Mouse (Mus musculus) midbrain, embryonic 12.5 days (tissue): Measurements from ENCODE around the gene Hectd2. TPM values are rescaled to one million over a fixed set of nuclear protein-coding genes. Genes with fewer than 3 reads are reported as not detected.

ENCODE experiments used
- ATAC-seq: fragments of 200-750 bp; cut with Nextera tagmentation; 2 replicates; pipeline ENCODE4 v1.8.0; 2017; ENCODE audit warnings: low read depth, moderate TSS enrichment, moderate library complexity; ENCODE audit not compliant: low FRiP score
- H3K27ac ChIP-seq: fragments of 300-500 bp; sonication (generic); replicated peaks from 2 replicates; pipeline ENCODE4 v1.5.1; 2016; ENCODE audit warnings: mild to moderate bottlenecking
- H3K27me3 ChIP-seq: fragments of 300-500 bp; sonication (generic); 2 replicates; pipeline ENCODE4 v1.6.1; 2016; ENCODE audit warnings: mild to moderate bottlenecking
- H3K36me3 ChIP-seq: fragments of 300-500 bp; sonication (generic); 2 replicates; pipeline ENCODE4 v1.6.1; 2016
- H3K4me1 ChIP-seq: fragments of 300-500 bp; sonication (generic); 2 replicates; pipeline ENCODE4 v1.6.1; 2016
- H3K4me2 ChIP-seq: fragments of 300-500 bp; sonication (generic); replicated peaks from 2 replicates; pipeline ENCODE4 v1.6.1; 2016; ENCODE audit warnings: mild to moderate bottlenecking, moderate library complexity
- H3K4me3 ChIP-seq: fragments of 300-500 bp; sonication (generic); 2 replicates; pipeline ENCODE4 v1.5.1; 2016; ENCODE audit warnings: mild to moderate bottlenecking
- H3K9ac ChIP-seq: fragments of 300-500 bp; sonication (generic); replicated peaks from 2 replicates; pipeline ENCODE4 v1.6.1; 2016; ENCODE audit warnings: mild to moderate bottlenecking, moderate library complexity
- H3K9me3 ChIP-seq: fragments of 300-500 bp; sonication (generic); 2 replicates; pipeline ENCODE4 v1.6.1; 2016; ENCODE audit warnings: mild to moderate bottlenecking
- WGBS: fragments of 180-500 bp; shearing (Covaris S2); methylation state at CpG from one replicate; pipeline ENCODE4 v1.1.7; 2016; 5-methylcytosine and 5-hydroxymethylcytosine counted together
- polyA plus RNA-seq: library from polyadenylated mRNA; unstranded; fragments of >200 nt; fragmentation: Nextera tagmentation; extraction: Ambion mirVana; gene quantifications from 2 replicates; pipeline ENCODE4 v1.2.1, GENCODE M21; 2016

Hectd2 gene
- polyA plus RNA-seq, 1 experiment from 2014 or later: 6.6 TPM

DNA sequence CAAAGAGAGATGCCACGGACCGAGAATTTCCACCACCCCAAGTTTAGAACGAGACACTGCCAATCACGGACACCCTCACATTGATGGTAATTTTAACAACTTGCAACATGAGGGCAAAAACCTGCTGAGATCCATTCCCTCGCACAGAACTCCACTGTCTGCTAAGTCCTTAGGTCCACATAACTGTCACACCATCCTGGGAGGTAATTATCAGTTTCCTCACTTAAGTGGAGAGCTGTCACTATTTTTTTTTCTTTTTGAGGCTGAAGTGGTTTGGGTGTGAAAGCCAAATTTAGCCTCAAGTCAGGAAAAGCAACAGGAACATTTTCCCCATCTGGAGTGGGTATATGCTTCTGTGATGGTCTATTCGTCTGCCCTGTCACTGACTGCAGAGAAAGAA, 110.0 kb downstream of the Hectd2 start:
- H3K27me3 ChIP-seq: no peaks in the 10 kb centered on the region
- H3K9me3 ChIP-seq: no peaks in the 10 kb centered on the region
- ATAC-seq: no peak
- H3K36me3 ChIP-seq: no peaks in the 10 kb centered on the region
- no peak overlapping the region for H3K4me2 ChIP-seq
- WGBS: 76% methylated on average over 6 of the region's 6 CpGs
- no peak overlapping the region for H3K4me3 ChIP-seq
- no peak overlapping the region for H3K9ac ChIP-seq
- H3K27ac ChIP-seq: no peak overlapping the region
- peaks cover 3% of the 10 kb centered on the region; the same call in 1 of the 2 replicates for H3K4me1 ChIP-seq

DNA sequence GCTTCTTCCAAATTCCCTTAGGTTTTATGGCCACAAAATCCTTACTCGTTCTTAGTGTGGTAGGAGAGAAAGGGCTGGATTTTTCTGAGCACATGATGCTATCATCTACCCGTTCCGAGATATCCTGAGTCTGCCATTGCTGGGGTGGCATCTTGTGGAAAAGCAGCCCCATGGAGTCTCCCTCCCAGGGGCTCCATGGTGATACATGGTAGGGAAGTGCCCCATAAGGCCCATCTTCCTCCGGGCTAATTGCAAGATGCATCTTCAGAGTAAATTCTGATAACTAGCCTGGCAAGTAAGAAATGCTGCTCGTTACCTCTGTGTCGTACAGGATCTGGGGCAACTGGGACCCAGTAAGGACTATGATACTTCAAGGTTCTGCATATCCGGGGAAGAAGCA, 110.8 kb downstream of the Hectd2 start:
- no peaks in the 10 kb centered on the region for H3K27me3 ChIP-seq
- H3K4me2 ChIP-seq: no peak overlapping the region
- no peak for ATAC-seq
- H3K9ac ChIP-seq: no peak overlapping the region
- 85% methylated on average over 7 of the region's 7 CpGs for WGBS
- no peaks in the 10 kb centered on the region for H3K36me3 ChIP-seq
- no peak overlapping the region for H3K27ac ChIP-seq
- no peak overlapping the region for H3K4me3 ChIP-seq
- no peaks in the 10 kb centered on the region for H3K9me3 ChIP-seq
- peaks cover 6% of the 10 kb centered on the region; the same call in 1 of the 2 replicates for H3K4me1 ChIP-seq

DNA sequence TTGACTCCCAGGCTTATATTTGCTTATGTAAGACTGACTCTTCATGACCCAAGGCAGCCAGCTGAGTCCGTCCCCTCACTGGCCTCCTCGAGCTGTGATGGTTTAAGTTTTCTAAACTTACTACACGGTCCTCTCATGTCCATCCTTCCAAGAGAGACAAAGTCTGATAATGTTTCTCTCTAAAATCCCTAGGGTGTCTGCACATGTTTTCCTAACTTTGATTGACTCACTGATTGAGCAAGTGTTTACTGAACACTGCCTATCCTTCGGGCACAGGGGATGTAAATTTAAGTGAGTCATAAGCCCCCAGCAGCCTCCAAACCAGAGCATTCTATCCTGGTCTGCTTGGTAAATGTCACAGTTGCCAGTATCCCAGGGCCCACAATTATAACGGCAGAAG, 111.2 kb downstream of the Hectd2 start:
- Histone ChIP-seq H3K36me3 (no peaks in the 10 kb centered on the region), H3K4me2 (no peak overlapping the region), H3K27ac (no peak overlapping the region), H3K27me3 (no peaks in the 10 kb centered on the region), H3K9ac (no peak overlapping the region), H3K9me3 (no peaks in the 10 kb centered on the region), H3K4me1 (peaks cover 6% of the 10 kb centered on the region; the same call in 1 of the 2 replicates), H3K4me3 (no peak overlapping the region)
- 78% methylated on average over 5 of the region's 5 CpGs for WGBS
- no peak for ATAC-seq

DNA sequence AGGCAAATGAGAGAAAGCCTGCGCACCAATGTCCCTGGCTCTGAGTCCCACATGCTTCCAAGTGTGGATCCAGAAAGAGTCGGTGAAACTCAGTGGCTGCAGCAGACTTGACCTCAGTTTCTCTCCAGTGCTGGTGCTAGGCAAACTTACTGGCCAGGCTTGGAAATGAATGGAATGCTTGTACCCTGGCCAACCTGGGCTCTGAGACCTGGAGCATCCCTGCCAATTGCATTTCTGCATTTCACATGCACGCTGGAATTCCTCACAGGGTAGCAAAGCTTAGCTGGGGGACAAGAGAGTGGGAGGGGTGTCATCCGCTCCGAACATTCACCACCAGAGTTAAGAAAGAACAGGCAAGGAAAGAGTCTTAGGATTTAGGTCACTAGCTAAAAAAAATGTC, 112.0 kb downstream of the Hectd2 start:
- H3K27me3 ChIP-seq: no peaks in the 10 kb centered on the region
- ATAC-seq: no peak
- no peaks in the 10 kb centered on the region for H3K36me3 ChIP-seq
- no peaks in the 10 kb centered on the region for H3K9me3 ChIP-seq
- H3K4me1 ChIP-seq: peaks cover 6% of the 10 kb centered on the region; the same call in 1 of the 2 replicates
- no peak overlapping the region for H3K27ac ChIP-seq
- no peak overlapping the region for H3K4me3 ChIP-seq
- H3K4me2 ChIP-seq: no peak overlapping the region
- H3K9ac ChIP-seq: no peak overlapping the region
- WGBS: 94% methylated on average over 5 of the region's 5 CpGs

DNA sequence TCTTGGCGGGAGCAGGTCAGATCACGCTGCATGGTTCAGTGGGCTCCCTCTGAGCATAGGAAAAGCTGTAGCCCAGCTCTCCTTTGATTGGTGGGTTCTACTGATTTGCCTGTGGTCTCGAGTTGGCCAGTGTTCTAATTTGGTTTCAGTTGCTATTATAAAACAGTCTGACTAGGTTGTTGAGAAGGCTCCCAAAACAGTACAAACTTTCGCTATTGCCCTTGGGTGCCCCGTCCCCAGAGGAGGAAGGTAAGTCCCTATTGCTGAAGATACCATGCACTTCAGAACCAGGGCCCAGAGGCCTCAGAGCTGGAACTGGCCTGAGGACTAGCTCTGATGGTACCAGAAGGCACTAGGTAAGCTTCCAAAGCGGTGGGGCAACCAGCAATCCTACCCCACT, 112.9 kb downstream of the Hectd2 start:
- Histone ChIP-seq H3K4me3 (no peak overlapping the region), H3K9ac (no peak overlapping the region), H3K9me3 (no peaks in the 10 kb centered on the region), H3K4me2 (no peak overlapping the region), H3K36me3 (no peaks in the 10 kb centered on the region), H3K4me1 (peaks cover 6% of the 10 kb centered on the region; the same call in 1 of the 2 replicates), H3K27ac (no peak overlapping the region), H3K27me3 (no peaks in the 10 kb centered on the region)
- WGBS: 86% methylated on average over 6 of the region's 6 CpGs
- no peak for ATAC-seq

DNA sequence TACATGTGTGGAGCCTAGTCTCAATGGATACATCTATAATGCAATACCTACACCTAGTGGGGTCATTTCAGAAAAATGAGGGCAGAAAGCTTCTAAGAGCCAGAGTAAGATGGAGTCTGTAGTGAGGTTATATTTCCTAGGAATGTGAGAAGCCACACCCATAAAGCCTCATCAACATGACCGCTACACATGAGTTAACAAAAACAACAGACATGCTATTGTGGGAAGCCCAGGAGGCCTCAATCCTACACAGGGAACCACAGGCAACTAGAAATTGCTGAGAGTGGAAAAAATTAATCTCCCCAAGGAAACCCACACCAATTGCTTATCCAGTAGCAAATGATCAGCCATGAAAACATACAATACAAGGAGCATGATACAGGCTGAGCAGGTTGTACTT, 113.7 kb downstream of the Hectd2 start:
- no peak for ATAC-seq
- WGBS: 93% methylated on average over 1 of the region's 1 CpGs

DNA sequence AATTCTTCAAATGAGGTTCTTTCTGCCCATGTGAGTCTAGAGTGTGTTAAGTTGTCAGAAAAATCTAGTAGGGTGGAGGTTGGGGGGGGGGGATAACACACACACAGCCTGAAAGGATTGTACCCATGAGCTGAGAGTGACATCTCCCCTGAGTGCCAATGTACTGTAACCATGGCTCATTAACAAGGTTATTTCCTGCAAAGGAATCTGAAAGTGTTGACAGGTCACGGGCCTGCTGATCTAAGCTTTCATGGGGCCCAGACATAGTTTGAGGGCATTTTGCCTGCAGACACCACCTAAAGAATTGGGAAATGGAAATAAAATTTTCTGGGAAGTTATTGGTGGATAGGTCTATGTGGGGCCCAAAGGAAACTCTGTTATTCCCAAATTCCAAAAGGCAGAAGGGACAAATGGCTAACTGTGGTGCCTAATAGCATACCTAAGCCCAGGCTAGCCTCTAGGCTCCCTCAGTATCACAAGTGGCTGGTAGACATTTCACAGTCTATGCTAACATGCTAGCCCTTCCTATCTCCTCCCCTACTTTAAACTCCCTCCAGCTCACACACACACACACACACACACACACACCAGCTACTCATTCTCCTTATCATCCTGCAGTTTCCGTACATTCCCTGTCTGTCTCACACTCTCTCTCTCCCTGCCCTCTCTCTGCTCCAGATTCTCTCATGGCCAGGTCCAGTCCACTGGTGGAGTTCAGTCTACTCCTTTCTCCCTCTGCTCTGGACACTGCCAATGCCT, 114.6 kb downstream of the Hectd2 start:
- Histone ChIP-seq H3K9me3 (no peaks in the 10 kb centered on the region), H3K36me3 (no peaks in the 10 kb centered on the region), H3K4me2 (no peak overlapping the region), H3K4me3 (no peak overlapping the region), H3K27ac (no peak overlapping the region), H3K4me1 (peaks cover 6% of the 10 kb centered on the region; the same call in 1 of the 2 replicates), H3K9ac (no peak overlapping the region), H3K27me3 (no peaks in the 10 kb centered on the region)
- no peak for ATAC-seq
- WGBS: 87% methylated on average over 2 of the region's 2 CpGs

More for the DNA sequence above, 113.7 kb downstream of the Hectd2 start:
- Histone ChIP-seq H3K9ac (no peak overlapping the region), H3K4me3 (no peak overlapping the region), H3K27ac (no peak overlapping the region), H3K9me3 (no peaks in the 10 kb centered on the region), H3K4me2 (no peak overlapping the region), H3K36me3 (no peaks in the 10 kb centered on the region), H3K27me3 (no peaks in the 10 kb centered on the region), H3K4me1 (peaks cover 6% of the 10 kb centered on the region; the same call in 1 of the 2 replicates)

DNA sequence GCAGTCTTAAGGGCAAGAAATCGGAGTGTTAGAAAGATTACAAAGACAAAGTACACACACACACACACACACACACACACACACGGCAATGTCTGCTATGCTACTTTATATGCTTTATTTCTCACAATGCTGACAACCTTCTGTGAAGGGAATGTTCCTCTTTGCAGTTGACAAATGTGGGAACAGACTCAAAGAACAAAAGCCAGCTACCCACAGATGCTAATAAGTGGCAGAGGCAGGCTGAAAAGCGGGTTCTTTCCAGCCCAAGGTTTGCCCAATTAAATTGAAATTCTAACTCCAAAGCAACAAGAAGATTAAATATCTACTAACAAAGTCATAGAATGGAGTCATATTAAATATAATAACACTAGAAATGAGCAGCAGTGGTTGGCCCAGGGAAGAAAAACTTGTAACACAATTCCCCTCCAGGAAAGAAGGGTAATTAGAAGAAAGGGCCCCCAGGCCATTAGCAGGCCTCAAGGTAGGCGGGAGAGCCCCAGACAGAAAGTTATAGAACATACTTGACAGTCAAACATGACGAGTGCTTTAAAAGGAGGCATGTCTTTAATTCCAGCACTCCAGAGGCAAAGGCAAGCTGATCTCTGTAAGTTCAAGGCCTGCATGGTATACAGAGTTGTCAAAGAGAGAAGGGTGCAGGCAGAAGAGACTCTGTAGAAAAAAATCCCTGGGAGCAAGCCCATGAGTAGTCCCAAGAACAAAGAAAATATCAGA, 115.4 kb downstream of the Hectd2 start:
- Histone ChIP-seq H3K9me3 (no peaks in the 10 kb centered on the region), H3K4me1 (peaks cover 6% of the 10 kb centered on the region; the same call in 1 of the 2 replicates), H3K4me3 (no peak overlapping the region), H3K36me3 (no peaks in the 10 kb centered on the region), H3K27ac (no peak overlapping the region), H3K27me3 (no peaks in the 10 kb centered on the region), H3K4me2 (no peak overlapping the region), H3K9ac (no peak overlapping the region)
- ATAC-seq: no peak
- WGBS: 57% methylated on average over 5 of the region's 5 CpGs

Other genes starting within 250 kb of the Hectd2 start
- gene Pcgf5, start 206.3 kb upstream of the Hectd2 start, polyA plus RNA-seq: 10.3 and 11.9 TPM in 2 replicates
- 2.0 and 2.4 TPM in 2 replicates for gene Ppp1r3c, start 182.0 kb downstream of the Hectd2 start, polyA plus RNA-seq